Comparison of ENCODE assay signal across 17 mouse cellular contexts in genomic region chr8:108932729-108933128, GRCm38 (mm10).
"Had no signal": no experiment of that assay in that cellular context is flagged by ENCODE, and none has a peak within 500 bp of the region (broad histone marks: within the 10 kb centered on the region; RNA-seq: fewer than 3 reads in every experiment).

No protein-coding gene starts in this region.

- H3K27me3 ChIP-seq: limb, embryonic 12.5 days; liver, embryonic 13.5 days; lung, embryonic 15.5 days; megakaryocyte, embryonic 14.5 days; neural tube, embryonic 13.5 days had no signal

- H3K27ac ChIP-seq: kidney, postnatal 0 days; liver, embryonic 13.5 days; macrophage; neural tube, embryonic 13.5 days had no signal

- ATAC-seq: liver, postnatal 0 days had no signal

- H3K4me3 ChIP-seq: limb, embryonic 12.5 days; liver, embryonic 13.5 days; lung, embryonic 15.5 days; megakaryocyte, embryonic 14.5 days; neural tube, embryonic 13.5 days had no signal

- DNase-seq: kidney, adult 11 months; kidney, adult 9 months; kidney, postnatal 36 days; layer of hippocampus, adult 9-11 months; layer of hippocampus, postnatal 36 days; liver; liver, embryonic 13.5 days; liver, postnatal 0 days; lung, postnatal 14 days; right cerebral cortex, postnatal 14 days; thymus, postnatal 36 days had no signal

- H3K4me1 ChIP-seq: megakaryocyte, embryonic 14.5 days had no signal

- H3K9me3 ChIP-seq: limb, embryonic 12.5 days; liver, embryonic 13.5 days; lung, embryonic 15.5 days; neural tube, embryonic 13.5 days had no signal

- H3K4me2 ChIP-seq: limb, embryonic 12.5 days; liver, embryonic 13.5 days; lung, embryonic 15.5 days had no signal

- H3K9ac ChIP-seq: limb, embryonic 12.5 days; liver, embryonic 13.5 days; liver, postnatal 0 days; lung, embryonic 15.5 days had no signal
